Mouse (Mus musculus) testis, adult 2 months (tissue): Measurements from ENCODE around the gene Fam13c.

ENCODE experiments used
- CTCF ChIP-seq: fragments of 200-500 bp; IDR thresholded peaks from 2 replicates; pipeline ENCODE4 v1.5.1; 2012; ENCODE audit warnings: low read depth, mild to moderate bottlenecking, inconsistent platforms, low read length, moderate library complexity; ENCODE audit not compliant: control insufficient read depth, insufficient read depth, insufficient replicate concordance
- POLR2A ChIP-seq: fragments of 200-500 bp; IDR thresholded peaks from 2 replicates; pipeline ENCODE4 v1.6.1; 2012; ENCODE audit warnings: low read depth, mild to moderate bottlenecking, inconsistent platforms, low read length, moderate library complexity; ENCODE audit not compliant: control insufficient read depth

- TF ChIP-seq CTCF (no peak), POLR2A (no peak)
Measured at GRCm38 (mm10) chr10:70458574-70459263, 18.4 kb downstream of the Fam13c start.
